Mouse (Mus musculus): ENCODE data around the gene Tmem63c.

Tmem63c gene

DNA sequence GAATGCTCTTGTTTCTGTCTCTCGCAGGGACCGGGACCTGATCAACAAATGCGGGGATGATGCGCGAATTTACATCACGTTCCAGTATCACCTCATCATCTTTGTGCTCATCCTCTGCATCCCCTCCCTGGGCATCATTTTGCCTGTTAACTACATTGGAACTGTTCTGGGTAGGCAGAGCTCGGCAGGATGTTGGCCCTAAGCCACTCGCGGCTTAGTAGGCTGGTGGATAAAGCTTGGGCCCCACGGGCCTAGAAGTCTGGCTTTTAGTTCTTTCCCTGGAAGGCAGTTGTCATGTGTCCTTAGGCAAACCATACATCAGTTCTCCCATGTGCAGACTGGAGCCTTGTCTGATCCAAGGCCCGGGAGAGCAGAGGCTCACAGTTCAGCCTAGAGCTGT, 44.3 kb downstream of the Tmem63c start:
- DNase-seq: peak; percentile 42

GRCm38 (mm10) chr12:87066429-87066828, 45.3 kb downstream of the Tmem63c start:
- no peak for DNase-seq

DNA sequence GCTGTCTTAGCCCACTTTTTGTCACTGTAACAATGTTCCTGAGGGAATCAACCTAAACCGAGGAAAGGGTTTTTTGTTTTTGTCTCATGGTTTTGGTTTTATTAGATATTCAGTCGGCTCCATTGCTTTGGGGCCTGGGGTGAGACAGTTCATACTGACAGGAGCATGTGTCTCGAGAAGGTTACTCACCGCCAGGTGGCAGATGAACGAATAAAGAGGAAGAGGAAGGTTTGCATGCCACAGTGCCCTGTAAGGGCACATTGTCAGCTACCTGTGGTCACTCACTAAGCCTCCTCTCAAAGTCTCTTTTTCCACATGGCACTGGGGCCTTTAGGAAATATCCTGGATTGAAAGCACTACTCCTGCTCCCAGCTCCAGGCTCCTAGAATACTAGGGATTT, 49.4 kb downstream of the Tmem63c start:
- no peak for DNase-seq

- no peak for DNase-seq
Measured at GRCm38 (mm10) chr12:87076610-87077009, 55.5 kb downstream of the Tmem63c start.

GRCm38 (mm10) chr12:87082797-87083196, 61.7 kb downstream of the Tmem63c start:
- DNase-seq: no peak

DNA sequence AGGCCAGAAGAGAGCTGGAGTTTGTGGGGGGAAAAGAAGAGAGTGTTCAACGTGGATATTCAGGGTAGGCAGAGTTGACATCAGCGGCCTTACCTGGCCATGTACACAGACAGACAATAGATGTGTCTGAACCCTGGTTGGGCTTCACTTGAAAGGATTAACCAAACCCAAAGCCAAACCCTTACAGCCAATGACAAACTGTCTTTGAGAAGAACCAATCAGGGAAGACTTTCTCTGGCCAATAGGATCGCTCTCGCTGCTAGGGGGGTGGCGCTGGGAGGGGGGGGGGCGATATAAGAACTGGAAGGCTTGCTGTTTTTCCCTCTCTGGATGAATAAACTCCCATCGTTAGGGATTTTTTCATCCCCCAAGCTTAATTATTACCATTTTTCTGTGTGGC, 66.1 kb downstream of the Tmem63c start:
- DNase-seq: no peak

DNA sequence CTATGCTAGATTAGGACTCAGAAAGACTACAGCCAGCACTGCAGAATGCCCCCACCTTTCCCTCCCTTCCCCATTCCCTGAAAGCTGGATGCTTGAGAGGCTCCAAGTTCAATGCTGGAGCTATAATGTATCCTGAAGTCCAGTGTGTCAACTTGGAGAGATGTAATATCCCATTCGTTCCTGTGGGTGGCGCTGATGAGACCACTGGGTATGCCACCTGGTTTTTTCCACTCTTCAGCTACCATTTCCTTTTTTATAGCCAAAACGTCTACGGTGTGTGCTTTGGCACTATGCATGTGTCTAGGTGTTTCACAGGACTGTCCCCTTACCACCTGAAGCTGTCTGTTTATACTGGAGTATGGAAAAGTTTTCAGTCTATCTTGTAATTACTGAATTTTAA, 67.2 kb downstream of the Tmem63c start:
- no peak for DNase-seq

DNA sequence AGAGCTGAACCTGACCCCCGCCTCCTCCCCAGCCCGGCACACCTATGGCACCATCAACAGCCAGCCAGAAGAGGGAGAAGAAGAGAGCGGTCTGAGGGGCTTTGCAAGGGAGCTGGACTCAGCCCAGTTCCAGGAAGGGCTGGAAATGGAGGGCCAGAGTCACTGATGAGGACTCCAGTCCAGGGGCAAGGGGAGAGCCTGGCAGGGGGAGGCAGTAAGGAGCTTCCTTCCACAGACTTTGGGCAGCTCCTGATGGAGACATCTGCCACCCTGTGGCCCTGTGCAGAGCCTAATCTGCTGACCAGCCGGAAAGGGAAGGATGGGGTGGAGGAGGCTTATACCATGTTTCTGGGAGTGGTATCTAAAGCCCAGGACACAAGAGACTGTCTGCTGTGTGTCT, 68.1 kb downstream of the Tmem63c start:
- DNase-seq: no peak

DNA sequence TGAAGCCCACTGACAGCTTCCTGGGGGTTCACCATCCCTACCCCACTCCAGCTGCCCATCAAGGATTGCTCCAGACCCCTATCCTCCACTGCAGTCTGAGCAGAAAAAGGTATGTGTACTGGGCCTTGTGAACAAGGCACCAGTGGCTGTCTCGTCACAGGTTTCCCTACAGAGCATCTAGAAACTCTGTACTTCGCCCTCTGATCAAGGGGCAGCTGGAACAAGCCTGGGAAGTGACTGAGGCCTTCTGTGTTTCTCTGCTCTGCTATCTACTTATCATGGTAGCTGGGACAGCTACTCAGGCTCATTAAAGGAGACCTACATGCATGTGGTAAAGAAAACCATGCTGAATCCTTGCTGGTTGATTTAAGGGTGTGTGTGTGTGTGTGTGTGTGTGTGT, 68.6 kb downstream of the Tmem63c start:
- DNase-seq: no peak

GRCm38 (mm10) chr12:87091916-87092315, 70.8 kb downstream of the Tmem63c start:
- no peak for DNase-seq

DNA sequence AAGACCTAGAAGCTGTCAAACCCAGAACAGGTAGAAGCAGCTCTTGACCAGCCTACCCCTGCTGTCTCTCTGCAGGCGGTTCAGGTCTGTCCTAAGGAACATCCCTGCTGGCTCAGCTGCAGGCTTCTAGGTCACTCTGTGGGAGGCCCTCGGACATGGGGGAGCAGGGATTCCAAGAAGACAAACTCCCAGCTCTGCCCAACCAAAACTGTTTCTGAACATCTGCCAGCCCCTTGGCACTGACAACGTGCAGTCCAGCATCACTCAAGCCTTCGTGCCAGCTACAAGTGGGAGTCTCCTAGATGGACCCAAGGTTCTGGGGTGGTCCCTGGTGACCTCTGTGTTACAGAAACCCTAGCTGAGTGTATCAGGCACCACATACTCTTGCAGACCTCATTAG, 72.1 kb downstream of the Tmem63c start:
- DNase-seq: peak; percentile 46

DNA sequence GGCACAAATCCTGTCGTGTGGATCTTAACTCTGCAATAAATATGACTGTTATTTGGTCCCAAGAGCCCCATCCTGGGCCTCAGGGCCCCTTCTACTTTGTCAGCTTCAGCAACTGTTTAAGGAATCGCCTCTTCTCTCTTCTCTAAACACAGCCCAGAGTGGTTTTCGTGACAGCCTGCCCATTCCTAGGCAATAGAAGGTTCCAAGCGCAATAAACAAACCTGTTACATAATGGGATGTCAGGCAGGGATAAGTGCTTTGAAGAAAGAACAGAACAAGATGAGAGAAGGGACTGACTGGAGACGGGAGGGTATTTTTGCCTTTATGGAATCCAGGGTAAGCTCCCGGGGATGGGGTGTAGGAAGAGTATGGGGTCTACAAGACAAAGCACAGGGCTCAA, 72.5 kb downstream of the Tmem63c start:
- no peak for DNase-seq

GRCm38 (mm10) chr12:87100331-87100730, 79.2 kb downstream of the Tmem63c start:
- no peak for DNase-seq

GRCm38 (mm10) chr12:87102165-87102631, 81.1 kb downstream of the Tmem63c start, which contains the start of gene Ngb:
TSS of gene Ngb (minus strand) at chr12:87102539.
- DNase-seq: no peak

DNA sequence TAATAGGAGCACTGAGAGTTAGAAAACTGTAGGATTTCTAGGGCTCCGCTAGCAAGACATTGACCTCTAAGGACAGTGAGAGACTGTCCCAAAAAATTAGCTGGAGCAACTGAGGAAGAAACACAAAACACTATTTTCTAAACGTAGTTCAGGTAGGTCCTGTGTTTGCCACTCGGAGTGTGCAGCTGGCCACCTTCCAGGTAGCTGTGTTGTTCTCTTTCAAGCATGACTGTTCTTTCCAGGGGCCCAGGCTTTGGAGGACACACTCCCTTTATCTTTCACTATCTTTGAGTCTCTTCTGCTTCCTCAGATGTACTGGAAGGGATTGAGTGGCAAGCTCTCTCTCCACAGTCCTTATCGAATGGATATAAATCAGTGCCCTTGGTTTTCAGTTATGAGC, 82.3 kb downstream of the Tmem63c start:
- DNase-seq: no peak

DNA sequence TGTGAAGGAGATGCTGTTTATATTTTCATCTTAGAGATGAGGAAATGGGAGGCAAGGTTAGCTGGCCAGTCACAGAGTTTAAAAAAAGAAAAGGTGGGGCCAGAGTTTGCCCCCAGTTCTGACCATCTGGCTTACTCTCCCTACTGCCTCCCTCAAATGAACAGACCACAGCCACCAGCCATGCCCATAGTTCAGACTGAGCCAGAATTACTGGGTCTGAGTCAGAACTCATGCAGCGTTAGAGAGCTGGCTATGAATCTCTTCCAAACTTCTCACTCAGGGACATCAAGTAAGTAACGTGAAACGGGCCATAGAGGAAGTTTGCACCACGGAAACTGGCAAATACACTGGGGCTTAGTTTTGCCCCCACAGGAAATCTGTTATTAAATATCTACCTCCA, 83.7 kb downstream of the Tmem63c start:
- no peak for DNase-seq

GRCm38 (mm10) chr12:87107357-87107977, 86.3 kb downstream of the Tmem63c start:
- DNase-seq: no peak

DNA sequence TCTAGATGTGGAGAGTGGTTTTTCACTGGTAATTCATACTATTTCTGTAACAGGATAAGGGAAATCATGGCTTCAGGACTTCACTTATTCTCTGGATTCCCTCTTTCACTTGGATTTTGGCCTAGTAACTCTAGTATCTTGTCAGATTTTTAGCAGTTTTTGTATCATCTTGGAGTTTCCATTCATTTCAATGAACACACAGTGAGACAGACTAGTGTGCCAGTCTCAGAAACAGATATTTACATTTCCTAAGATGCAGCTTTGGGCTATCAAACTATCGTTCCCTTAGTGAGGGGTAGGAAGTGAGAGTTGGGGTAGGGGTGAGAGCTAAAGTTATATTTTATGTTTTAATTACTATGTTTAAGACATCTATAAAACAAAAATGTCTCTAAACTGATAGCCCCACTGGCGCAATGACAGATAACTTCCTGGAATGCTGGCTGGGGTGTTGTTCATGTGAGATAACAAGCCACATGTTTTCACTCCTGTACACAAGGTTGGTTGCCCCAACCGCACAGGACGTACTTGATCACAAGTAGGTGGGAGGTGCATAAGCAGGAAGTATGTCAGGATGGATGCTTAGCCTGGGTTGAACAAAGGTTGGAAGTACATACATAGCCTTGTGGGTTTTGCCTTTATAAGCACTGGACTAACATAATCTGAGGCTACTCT, 100.9 kb downstream of the Tmem63c start:
- no peak for DNase-seq

- DNase-seq: no peak
Measured at GRCm38 (mm10) chr12:87127256-87127655, 106.1 kb downstream of the Tmem63c start.

DNA sequence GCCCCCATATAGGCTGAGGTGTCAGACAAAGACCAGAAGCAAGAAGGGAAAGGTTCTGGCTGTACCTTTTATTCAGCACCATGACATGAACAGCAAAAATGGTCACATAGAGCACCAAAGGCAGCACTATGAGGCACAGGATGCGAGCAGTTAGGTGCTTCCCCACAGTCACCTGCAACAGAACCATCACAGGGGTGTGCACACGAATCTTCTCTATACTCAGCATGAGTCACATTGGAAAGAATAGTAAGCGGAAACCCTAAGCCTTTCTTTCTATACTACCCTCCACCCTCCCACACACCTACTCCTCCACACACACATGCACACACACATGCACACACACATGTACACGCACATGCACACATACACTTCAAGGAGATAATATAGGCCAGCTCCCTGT, 109.1 kb downstream of the Tmem63c start:
- no peak for DNase-seq

- no peak for DNase-seq
Measured at GRCm38 (mm10) chr12:87131181-87131580, 110.0 kb downstream of the Tmem63c start.

- DNase-seq: no peak
Measured at GRCm38 (mm10) chr12:87131619-87132018, 110.5 kb downstream of the Tmem63c start.

DNA sequence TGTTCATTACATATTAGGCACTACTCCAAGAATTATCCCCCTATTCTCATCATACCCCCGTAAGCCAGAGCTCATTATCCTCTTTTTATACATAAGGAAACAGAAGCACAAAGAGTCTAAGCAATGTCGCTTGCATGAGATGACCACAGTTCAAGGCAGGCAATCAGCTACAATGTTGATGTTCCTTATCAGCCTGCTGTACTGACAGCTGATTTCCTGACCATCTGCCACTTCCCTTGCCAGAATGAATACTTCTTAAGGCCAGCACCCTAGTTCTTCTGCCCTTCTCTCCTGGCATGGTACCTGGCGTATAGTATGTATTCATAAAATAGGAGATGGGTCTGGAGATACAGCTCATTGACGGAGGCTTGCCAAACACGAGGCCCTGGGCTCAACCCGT, 111.1 kb downstream of the Tmem63c start:
- no peak for DNase-seq

GRCm38 (mm10) chr12:87132784-87133183, 111.6 kb downstream of the Tmem63c start:
- no peak for DNase-seq

Measured in cerebellum, adult 11-12 months (tissue).